Mouse (Mus musculus): ENCODE results near the gene Klhl21.

DNA sequence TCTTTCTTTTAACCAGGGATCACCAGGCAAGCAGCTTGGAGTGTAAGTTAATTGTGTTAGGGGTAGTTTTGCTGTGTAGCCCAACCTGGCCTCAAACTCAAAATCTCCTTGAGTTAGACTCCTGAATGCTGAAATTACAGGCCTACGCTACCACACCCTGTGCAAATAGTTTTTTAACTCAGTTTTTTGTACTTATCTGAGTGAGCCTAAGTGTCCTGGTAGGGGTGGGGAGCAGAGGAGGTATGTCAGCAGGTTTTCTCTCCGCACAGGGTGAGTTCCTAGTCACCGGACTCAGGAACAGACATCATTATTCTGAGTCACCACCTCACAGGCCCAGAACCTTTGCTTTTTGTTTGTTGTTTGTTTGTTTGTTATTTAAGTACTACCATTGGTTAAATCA is 6.5 kb upstream of the Klhl21 start:
- TF ChIP-seq CTCF (IDR thresholded peaks at IDR 0.05; ENCODE audit: low read depth) (no peak), EP300 (IDR thresholded peaks at IDR 0.05; ENCODE audit: low read depth) (no peak)

Data from liver, embryonic 14.5 days (tissue).